Mouse (Mus musculus) liver, adult 2 months (tissue): ENCODE data around the gene Acp5. TPM values are rescaled to one million over a fixed set of nuclear protein-coding genes. Genes with fewer than 3 reads are reported as not detected.

ENCODE experiments used
- DNase-seq: peaks from one replicate; pipeline ENCODE4 v3.0.0-alpha.2; 2011; ENCODE audit warnings: low read depth, low spot score; ENCODE audit errors: extremely low read depth
- H3K27ac ChIP-seq: fragments of 200-500 bp; replicated peaks from 2 replicates; pipeline ENCODE4 v1.5.1; 2012; ENCODE audit warnings: low read depth, mild to moderate bottlenecking, control low read depth, inconsistent platforms, low read length; ENCODE audit not compliant: insufficient read depth
- H3K27me3 ChIP-seq: fragments of 200-500 bp; 2 replicates; pipeline ENCODE4 v1.6.1; 2012; ENCODE audit warnings: mild to moderate bottlenecking, moderate library complexity, low read length, inconsistent platforms; ENCODE audit not compliant: control insufficient read depth, insufficient read depth
- H3K36me3 ChIP-seq: fragments of 200-500 bp; 2 replicates; pipeline ENCODE4 v1.6.1; 2012; ENCODE audit warnings: low read length, inconsistent platforms; ENCODE audit not compliant: control insufficient read depth, insufficient read depth
- H3K4me1 ChIP-seq: fragments of 200-500 bp; 2 replicates; pipeline ENCODE4 v1.6.1; 2011; ENCODE audit warnings: low read length; ENCODE audit not compliant: control insufficient read depth, insufficient read depth
- H3K4me3 ChIP-seq: fragments of 200-500 bp; 2 replicates; pipeline ENCODE4 v1.5.1; 2011; ENCODE audit warnings: low read depth, mild to moderate bottlenecking, control low read depth, low read length, moderate library complexity; ENCODE audit not compliant: insufficient read depth
- H3K79me2 ChIP-seq: fragments of 200-500 bp; 2 replicates; pipeline ENCODE4 v1.6.1; 2012; ENCODE audit warnings: inconsistent platforms, mild to moderate bottlenecking, low read length, moderate library complexity; ENCODE audit not compliant: control insufficient read depth, insufficient read depth
- H3K9ac ChIP-seq: fragments of 200-500 bp; 2 replicates; pipeline ENCODE4 v1.6.1; 2012; ENCODE audit warnings: low read depth, mild to moderate bottlenecking, control low read depth, inconsistent platforms, low read length
- CTCF ChIP-seq: fragments of 200-500 bp; IDR thresholded peaks from 2 replicates; pipeline ENCODE4 v1.5.1; 2011; ENCODE audit warnings: low read depth, low read length, control low read depth
- POLR2A ChIP-seq: fragments of 200-500 bp; IDR thresholded peaks from 2 replicates; pipeline ENCODE4 v1.6.1; 2011; ENCODE audit warnings: low read length, control low read depth; ENCODE audit not compliant: insufficient read depth; ENCODE audit errors: extremely low read depth
- WGBS: fragments of 180-500 bp; shearing (Covaris S2); methylation state at CpG from one replicate; pipeline ENCODE4 v1.1.7; 2018; 5-methylcytosine and 5-hydroxymethylcytosine counted together
- polyA plus RNA-seq: library from polyadenylated mRNA; depleted of rRNA; stranded (reverse); fragments of >200 nt; gene quantifications from 2 replicates; pipeline ENCODE4 v1.2.3, GENCODE M21; 2012
- total RNA-seq: library from RNA; depleted of rRNA; stranded (reverse); fragments of >200 nt; gene quantifications from 2 replicates; pipeline ENCODE4 v1.2.3, GENCODE M21; 2014

Acp5 gene
- total and polyA plus RNA-seq, 2 experiments = 93.6 to 211 TPM

GRCm38 (mm10) chr9:22136765-22137547 is 1.4 kb upstream of the Acp5 start:
- H3K27ac ChIP-seq = no peak overlapping the region
- H3K36me3 ChIP-seq = no peaks in the 10 kb centered on the region
- TF ChIP-seq CTCF = no peak
- TF ChIP-seq POLR2A = no peak
- no peak overlapping the region for H3K4me3 ChIP-seq
- H3K9ac ChIP-seq = no peak overlapping the region
- 63% methylated on average over 23 of the region's 23 CpGs for WGBS
- no peak for DNase-seq
- no peaks in the 10 kb centered on the region for H3K27me3 ChIP-seq
- no peaks in the 10 kb centered on the region for H3K79me2 ChIP-seq
- H3K4me1 ChIP-seq = no peaks in the 10 kb centered on the region

- peak; percentile 57 for DNase-seq
- Histone ChIP-seq H3K4me3 (no peak overlapping the region), H3K9ac (no peak overlapping the region)
Observed at GRCm38 (mm10) chr9:22134988-22135643, 395 bp downstream of the Acp5 start.

GRCm38 (mm10) chr9:22134246-22134890 is 1.1 kb downstream of the Acp5 start:
- WGBS = 58% methylated on average over 7 of the region's 7 CpGs
- no peak overlapping the region for H3K9ac ChIP-seq
- H3K4me1 ChIP-seq = peaks cover 3% of the 10 kb centered on the region; the same call in 1 of the 2 replicates
- no peaks in the 10 kb centered on the region for H3K79me2 ChIP-seq
- H3K4me3 ChIP-seq = no peak overlapping the region
- TF ChIP-seq POLR2A = no peak
- no peak for TF ChIP-seq CTCF
- peak; percentile 60 for DNase-seq
- no peaks in the 10 kb centered on the region for H3K27me3 ChIP-seq
- H3K27ac ChIP-seq = no peak overlapping the region
- H3K36me3 ChIP-seq = no peaks in the 10 kb centered on the region

More at GRCm38 (mm10) chr9:22134988-22135643, 395 bp downstream of the Acp5 start:
- H3K27ac ChIP-seq = no peak overlapping the region
- TF ChIP-seq CTCF (no peak), POLR2A (no peak)
- H3K27me3 ChIP-seq = no peaks in the 10 kb centered on the region
- H3K36me3 ChIP-seq = no peaks in the 10 kb centered on the region
- WGBS = 59% methylated on average over 9 of the region's 9 CpGs
- peaks cover 3% of the 10 kb centered on the region; the same call in 1 of the 2 replicates for H3K4me1 ChIP-seq
- H3K79me2 ChIP-seq = no peaks in the 10 kb centered on the region

GRCm38 (mm10) chr9:22132220-22132619 is 3.3 kb downstream of the Acp5 start:
- H3K4me3 ChIP-seq = peak overlapping the region; percentile 77
- no peaks in the 10 kb centered on the region for H3K27me3 ChIP-seq
- no peaks in the 10 kb centered on the region for H3K79me2 ChIP-seq
- DNase-seq = peak; percentile 71
- peaks cover 1% of the 10 kb centered on the region; the same call in 1 of the 2 replicates for H3K36me3 ChIP-seq
- 34% methylated on average over 11 of the region's 11 CpGs for WGBS
- H3K9ac ChIP-seq = peak overlapping the region; percentile 86
- H3K27ac ChIP-seq = peak overlapping the region; percentile 92
- peaks cover 3% of the 10 kb centered on the region; the same call in 1 of the 2 replicates for H3K4me1 ChIP-seq
- TF ChIP-seq CTCF (no peak), POLR2A (no peak)

- no peak for TF ChIP-seq CTCF
- TF ChIP-seq POLR2A = 0 out of 2 replicates have a peak, but pooled peaks have one; percentile 49
- 5% methylated on average over 35 of the region's 35 CpGs for WGBS
- Histone ChIP-seq H3K4me1 (peaks cover 3% of the 10 kb centered on the region; the same call in 1 of the 2 replicates), H3K4me3 (peak overlapping the region; percentile 77), H3K79me2 (no peaks in the 10 kb centered on the region), H3K36me3 (peaks cover 3% of the 10 kb centered on the region; the same call in 1 of the 2 replicates), H3K27me3 (no peaks in the 10 kb centered on the region), H3K9ac (peak overlapping the region; percentile 86), H3K27ac (peak overlapping the region; percentile 92)
- peak; percentile 92 for DNase-seq
Observed at GRCm38 (mm10) chr9:22131226-22131981, 4.1 kb downstream of the Acp5 start.
